Mouse (Mus musculus) thymus, adult 2 months (tissue): ENCODE data around the gene Cacna1h.

Source experiments
- CTCF ChIP-seq: fragments of 200-500 bp; IDR thresholded peaks from 2 replicates; pipeline ENCODE4 v1.5.1; 2012; ENCODE audit warnings: mild to moderate bottlenecking, control low read depth, low read length, moderate library complexity, borderline replicate concordance; ENCODE audit not compliant: control insufficient read depth, poor library complexity, insufficient read depth; ENCODE audit errors: extremely low read depth
- POLR2A ChIP-seq: fragments of 200-500 bp; IDR thresholded peaks from 2 replicates; pipeline ENCODE4 v1.6.1; 2012; ENCODE audit warnings: mild to moderate bottlenecking, low read length, control low read depth, moderate library complexity; ENCODE audit not compliant: control insufficient read depth, poor library complexity, insufficient read depth; ENCODE audit errors: extremely low read depth

- no peak for TF ChIP-seq CTCF
- TF ChIP-seq POLR2A = no peak
Measured at GRCm38 (mm10) chr17:25417990-25418389, 15.6 kb downstream of the Cacna1h start.
